Mouse (Mus musculus) layer of hippocampus, postnatal 10 days (tissue): ENCODE measurements around the gene Hrh3. TPM values are rescaled to one million over a fixed set of nuclear protein-coding genes. Genes with fewer than 3 reads are reported as not detected.
A peak's percentile ranks its signal among the peaks of the same experiment; 100 is the strongest.

Experiments used
- DNase-seq, 2 experiments: peaks; one replicate each; pipeline ENCODE4 v3.0.0; 2021; ENCODE audit warnings: low spot score in 2 of 2
- total RNA-seq, 2 experiments: library from RNA; stranded (reverse); gene quantifications; 2 replicates each; pipeline ENCODE4 v1.2.3; 2021

The Hrh3 gene
- total RNA-seq, 2 experiments from 2014 or later, result 15.3 to 16.2 TPM

DNA sequence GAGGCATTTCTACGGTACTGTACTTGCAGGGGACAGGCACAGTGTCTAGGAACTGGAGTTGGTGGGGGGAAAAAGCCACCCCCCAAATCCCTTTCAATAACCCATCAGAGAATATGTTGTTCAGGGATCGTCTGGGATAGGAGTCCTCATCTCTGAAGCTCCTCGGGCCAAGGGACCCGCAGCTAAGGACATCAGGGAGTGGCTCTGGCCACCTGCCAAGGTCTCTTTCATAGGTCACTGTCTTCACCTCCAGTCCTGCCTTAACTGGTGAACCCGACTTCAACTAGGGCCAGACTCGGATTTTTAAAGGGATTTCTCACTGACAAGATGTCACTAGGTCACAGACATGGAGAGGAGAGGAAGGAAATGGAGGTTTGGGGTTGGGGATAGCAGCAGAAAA lies 4.0 kb upstream of the Hrh3 start:
- no peak for DNase-seq

DNA sequence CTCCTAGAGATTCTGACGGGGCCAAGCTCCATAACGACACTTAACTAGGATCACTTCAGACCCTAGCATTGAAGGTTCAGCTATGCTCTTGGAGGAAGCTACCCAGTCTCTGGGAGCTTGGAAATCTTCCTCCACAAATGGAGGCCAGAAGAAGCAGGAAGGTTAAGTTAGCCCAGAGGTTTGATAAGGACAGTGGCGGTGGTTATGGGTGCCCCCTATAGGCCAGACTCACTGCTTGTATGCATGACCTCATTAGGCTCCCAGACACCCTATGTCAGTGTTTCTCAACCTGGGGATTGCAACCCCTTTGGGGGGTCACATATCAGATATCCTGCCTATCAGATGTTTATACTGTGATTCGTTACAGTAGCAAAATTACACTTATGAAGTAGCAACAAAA lies 2.8 kb upstream of the Hrh3 start:
- no peak for DNase-seq

- DNase-seq, result no peak
Measured at GRCm38 (mm10) chr2:180105441-180106190, 1.3 kb upstream of the Hrh3 start.

GRCm38 (mm10) chr2:180104659-180105377 lies 530 bp upstream of the Hrh3 start:
- DNase-seq, result no peak

- no peak for DNase-seq
Measured at GRCm38 (mm10) chr2:180103151-180103977, 924 bp downstream of the Hrh3 start.

- peak in 1 of 2 experiments; percentile 12 for DNase-seq
Measured at GRCm38 (mm10) chr2:180099529-180099928, 4.8 kb downstream of the Hrh3 start.

- DNase-seq, result peak in 1 of 2 experiments; percentile 19
Measured at GRCm38 (mm10) chr2:180098167-180098566, 6.1 kb downstream of the Hrh3 start.

- peak in 1 of 2 experiments; percentile 9 for DNase-seq
Measured at GRCm38 (mm10) chr2:180097585-180097984, 6.7 kb downstream of the Hrh3 start.

GRCm38 (mm10) chr2:180095711-180096110 lies 8.6 kb downstream of the Hrh3 start:
- no peak for DNase-seq

- no peak for DNase-seq
Measured at GRCm38 (mm10) chr2:180090285-180090684, 14.0 kb downstream of the Hrh3 start.

DNA sequence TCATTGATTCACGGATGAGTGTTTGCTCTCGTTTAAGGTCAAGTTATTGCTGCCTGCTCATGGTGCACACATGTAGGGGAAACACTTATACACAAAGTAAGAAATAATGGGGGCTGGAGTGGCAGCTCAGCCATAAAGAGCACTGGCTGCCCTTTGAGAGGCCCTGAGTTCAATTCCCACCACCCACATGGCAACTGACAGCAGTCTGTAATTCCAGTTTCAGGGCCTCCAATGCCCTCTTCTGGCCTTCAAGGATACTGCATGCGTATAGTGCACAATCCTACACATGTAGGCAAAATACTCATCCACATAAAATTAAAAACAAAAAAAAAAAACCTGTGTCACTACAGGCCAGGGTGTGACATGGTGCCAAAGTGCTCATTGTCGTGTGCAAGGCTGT lies 16.8 kb downstream of the Hrh3 start:
- no peak for DNase-seq

DNA sequence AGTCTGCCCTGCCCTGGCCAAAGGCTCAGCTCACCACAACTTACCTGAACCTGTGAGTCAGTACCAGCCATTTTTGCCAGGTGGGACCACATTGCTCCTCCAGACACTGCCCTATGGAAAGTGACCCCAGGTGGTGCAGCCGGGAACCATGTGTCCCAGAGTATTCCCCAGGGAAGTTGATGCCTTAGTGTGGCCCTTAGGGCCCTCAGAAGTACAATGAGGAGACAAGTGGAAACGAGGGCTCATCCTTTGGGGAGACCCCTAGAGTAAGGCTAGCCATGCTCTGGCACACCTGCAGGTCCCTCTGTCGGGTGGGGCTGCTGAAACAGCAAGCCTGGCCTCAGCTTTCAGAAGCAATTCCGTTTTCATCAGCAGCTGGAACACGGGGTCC lies 17.7 kb downstream of the Hrh3 start:
- DNase-seq, result no peak

DNA sequence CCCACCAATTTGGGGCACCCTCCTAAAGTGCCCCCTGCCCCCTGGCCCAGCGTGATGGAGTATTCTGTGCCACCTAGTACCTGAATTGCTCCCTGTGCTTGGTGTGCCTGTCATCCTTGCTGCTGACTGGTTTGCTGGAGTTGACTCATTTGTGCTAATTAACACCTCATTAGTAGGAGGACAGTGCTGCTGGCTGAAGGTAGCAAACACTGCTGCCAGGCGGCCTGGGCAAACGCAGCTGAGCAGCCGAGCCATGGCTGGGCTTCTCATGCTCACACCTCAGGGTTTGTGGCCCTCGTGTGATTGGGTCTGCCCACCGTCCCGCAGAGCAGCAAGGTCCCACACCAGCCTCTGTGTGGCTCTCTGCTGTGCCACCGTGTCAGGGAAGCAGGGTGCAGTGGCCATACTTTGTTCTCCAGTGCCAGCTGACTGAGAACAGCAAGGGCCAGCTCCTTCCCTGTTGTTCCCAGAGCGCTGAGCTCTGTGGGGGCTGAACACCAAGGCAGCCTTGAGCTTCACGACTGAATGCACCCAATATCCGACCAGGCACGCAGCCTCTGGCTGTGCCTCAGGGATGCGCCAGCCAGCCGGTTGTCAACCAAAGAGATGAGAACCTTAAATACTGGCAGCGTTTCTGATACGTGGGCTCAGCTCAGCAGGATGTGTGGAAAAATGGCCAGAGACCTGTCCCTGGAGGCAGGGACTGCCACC lies 18.2 kb downstream of the Hrh3 start:
- DNase-seq, result peak; percentile 51

DNA sequence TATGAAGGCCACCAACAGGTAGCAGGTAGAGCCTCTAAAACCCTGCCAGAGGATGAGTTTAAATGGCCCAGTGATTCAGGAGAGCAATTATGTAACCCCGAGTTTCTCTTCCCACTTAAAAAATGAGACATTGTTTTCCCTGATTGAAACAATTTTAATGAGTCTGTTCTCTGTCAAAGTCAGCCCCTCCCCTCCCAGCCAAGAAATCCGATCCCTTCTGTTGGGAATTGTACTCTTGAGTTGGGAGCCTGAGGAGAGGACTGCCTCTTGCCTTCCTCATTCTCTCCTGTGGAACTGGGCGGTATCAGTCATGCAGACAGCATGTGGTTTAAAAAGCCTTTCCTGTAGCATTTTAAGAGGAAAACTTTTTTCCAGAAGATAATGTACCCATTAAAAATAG lies 19.7 kb downstream of the Hrh3 start:
- DNase-seq, result no peak

DNA sequence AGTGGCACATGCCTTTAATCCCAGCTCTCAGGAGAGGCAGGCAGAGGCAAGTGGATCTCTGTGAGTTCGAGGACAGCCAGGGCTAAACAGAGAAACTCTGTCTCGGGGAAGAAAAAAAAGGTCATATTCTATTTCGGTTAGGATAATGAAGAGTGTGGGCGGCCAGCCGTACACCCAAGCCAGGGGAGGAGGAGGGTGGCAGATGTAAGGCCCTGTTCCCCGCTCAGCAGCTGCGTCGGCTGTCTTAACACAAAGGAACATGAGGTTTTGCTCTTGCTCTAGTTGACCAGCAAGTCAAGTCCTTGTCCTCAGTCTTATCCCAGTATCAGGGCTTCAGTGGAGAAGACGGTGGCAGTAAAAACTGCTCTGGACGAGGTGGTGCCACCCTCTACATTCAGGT lies 21.2 kb downstream of the Hrh3 start:
- DNase-seq, result no peak

DNA sequence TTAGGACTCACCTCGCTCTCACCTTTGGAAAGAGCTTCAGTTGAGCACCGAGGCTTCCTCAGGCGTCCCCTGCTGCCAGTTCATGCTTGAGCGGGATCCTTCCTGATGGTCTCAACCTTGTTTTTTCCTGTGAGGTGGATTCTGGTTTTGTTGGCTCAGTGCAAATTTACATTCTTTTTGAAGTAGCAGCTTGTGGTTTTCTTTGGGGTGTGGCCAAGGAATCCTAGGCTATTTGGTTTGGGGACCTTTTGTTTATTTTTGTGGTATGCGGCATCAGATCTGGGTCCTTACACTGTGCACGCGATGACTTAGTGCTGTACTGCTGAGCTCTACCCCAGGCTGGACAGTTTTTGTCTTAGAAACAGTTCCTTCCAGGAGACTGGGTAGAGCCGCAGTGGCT lies 23.6 kb downstream of the Hrh3 start:
- DNase-seq, result no peak

DNA sequence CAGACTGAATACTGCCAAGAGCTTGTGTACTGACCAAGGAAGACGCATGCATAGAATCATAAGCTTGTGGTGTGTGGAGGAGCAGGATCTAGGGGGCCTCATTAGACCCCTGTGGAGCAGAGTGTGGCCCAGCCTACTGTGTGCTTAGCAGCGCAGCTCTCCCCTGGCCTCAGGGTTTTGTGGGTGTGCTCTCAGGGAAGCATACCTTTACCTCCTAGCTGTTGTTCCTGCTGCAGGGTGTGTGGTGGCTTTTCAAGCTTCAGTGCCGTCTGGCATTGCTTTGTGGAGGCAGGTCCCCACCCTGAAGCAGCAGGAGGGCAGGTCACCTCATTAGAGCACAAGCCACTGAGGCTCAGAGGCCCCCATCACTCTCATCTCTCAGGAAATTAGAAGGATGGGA lies 26.7 kb downstream of the Hrh3 start:
- DNase-seq, result no peak

DNA sequence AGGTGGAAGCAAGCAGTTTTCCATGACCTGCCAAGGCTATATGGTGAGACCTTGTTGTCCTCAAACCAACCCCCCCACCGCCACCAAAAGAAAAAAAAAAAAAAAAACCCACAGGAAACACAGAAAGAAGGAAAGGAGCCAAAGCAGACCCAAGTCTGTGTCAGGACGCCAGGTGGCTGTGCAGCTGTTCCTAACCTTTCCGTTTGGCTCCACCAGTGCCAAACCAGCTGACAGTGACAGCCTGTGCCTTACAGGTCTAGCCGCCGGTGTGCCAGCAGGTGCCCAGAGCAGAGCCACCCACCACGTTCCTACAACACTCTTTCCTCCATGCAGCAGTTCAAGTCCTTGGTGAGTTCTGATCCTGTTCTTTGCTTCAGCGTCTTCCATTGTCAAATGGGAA lies 31.4 kb downstream of the Hrh3 start:
- DNase-seq, result no peak

DNA sequence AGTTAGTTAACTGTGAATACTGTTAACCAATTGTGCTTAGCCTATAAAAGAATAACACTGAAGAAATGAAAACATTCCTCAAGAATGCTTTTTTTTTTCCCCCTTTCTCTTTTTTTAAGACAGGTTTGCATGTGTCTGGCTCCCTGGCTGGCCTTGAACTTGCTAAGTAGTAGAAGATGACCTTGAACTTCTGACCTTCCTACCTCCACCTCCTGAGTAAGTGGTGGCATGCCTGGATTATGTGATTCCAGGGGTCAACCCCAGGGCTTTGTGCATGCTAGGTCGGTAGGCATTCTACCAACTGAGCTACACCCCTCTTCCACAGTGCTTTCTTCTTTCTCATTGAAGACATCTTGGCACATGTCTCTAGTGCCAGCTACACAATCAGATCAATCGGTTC lies 32.6 kb downstream of the Hrh3 start:
- no peak for DNase-seq

- peak; percentile 97 to 98 for DNase-seq
Measured at GRCm38 (mm10) chr2:180070481-180071453, 33.5 kb downstream of the Hrh3 start, which contains the start of gene Mtg2. Gene Mtg2 (plus strand): TSS chr2:180070588.
